Mouse (Mus musculus) heart, postnatal 36 days (tissue): ENCODE measurements around the gene Dtx1. TPM values are rescaled to one million over a fixed set of nuclear protein-coding genes. Genes with fewer than 3 reads are reported as not detected.

ENCODE experiments used
- DNase-seq, 2 experiments: peaks; one replicate each; pipeline ENCODE4 v3.0.0; 2021 to 2022
- intact Hi-C: fragments of 180-260 bp; cut with DNase I; formaldehyde crosslinking; loops from one replicate; pipeline ENCODE4 v1.15.1; 2025
- total RNA-seq, 2 experiments: library from RNA; stranded (reverse); gene quantifications; 2 replicates each; pipeline ENCODE4 v1.2.3; 2021

Gene Dtx1
- total RNA-seq, result 1 to 10 TPM; 1.8 to 1.9 TPM

DNA sequence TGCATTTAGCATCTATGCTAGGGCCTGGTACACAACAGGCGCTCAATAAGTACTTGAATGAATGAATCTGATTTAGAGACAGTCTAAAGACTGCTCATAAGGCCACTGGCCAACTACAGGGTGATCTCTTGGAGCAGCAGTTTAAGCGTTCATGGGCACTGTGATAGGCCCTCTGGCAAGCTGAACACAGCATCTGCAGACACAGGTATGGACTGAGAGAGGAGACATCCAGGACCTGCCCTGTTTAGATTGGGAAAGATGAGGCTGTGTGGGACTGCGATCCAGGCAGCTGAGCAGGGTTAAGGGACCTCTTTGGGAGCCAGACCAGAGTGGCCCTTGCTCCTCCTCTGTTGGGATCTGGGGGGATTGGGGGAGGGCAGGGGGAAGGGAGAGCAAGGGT, at the start of gene Dtx1:
Dtx1 (minus strand) TSS at position 101 of the 400 bp plus-strand sequence.
- intact Hi-C loops, result no loop called here
- no peak for DNase-seq

DNA sequence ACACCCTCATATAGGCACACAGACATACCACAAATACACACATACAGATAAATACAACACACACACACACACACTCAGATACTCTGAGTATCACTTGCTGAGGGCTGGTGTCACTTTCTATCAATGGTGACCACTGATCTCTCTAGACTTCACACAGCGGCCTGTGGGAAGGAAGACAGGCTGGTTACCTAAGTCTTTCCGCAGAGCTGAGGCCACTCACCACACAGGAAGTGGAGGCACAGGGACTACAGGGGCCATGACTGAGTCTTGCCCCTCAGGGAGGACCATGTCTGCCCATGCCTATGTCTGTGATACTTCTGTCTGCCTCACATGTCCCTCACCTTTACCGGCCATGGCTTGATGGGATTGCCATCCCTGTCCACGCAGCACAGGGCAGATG, 42.5 kb upstream of the Dtx1 start:
- no peak for DNase-seq

DNA sequence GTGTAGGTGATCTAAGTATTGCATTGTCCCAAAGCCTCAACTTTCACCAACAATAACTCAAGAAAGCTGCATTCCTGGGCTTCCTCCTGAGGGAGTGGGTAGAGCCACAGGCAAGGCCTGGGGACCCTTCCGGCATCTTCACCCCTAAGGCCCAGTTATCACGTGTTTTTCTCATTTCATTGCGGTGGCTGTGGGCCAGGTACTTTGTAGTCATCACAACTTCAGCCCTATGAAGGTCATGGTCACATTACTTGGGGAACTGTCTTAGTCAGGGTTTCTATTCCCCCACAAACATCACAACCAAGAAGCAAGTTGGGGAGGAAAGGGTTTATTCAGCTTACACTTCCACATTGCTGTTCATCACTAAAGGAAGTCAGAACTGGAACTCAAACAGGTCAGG, 41.1 kb upstream of the Dtx1 start:
- intact Hi-C loops, result no loop called here
- DNase-seq, result no peak

More for the DNA sequence above, 42.5 kb upstream of the Dtx1 start:
- intact Hi-C loops, result no loop called here

DNA sequence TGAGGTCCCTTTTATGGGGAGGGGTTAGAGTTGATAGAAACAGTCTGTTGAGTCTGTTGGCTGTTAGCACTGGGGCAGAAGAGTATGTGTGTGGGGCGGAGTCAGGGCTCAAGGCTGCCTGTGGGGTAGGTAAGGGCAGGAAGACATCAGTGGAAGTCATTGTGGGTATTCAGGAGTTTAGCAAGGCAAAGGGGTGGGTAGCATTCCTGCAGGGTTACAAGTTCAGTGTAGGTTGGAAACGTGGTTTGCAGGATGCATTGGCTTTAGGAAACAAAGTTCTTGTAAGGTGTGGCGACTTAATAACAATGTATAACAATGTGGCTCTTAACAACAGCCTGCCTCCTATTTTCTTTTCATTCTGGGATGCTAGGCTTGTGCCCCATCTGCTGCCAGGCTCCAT, 39.5 kb upstream of the Dtx1 start:
- DNase-seq, result no peak
- intact Hi-C loops, result no loop called here

DNA sequence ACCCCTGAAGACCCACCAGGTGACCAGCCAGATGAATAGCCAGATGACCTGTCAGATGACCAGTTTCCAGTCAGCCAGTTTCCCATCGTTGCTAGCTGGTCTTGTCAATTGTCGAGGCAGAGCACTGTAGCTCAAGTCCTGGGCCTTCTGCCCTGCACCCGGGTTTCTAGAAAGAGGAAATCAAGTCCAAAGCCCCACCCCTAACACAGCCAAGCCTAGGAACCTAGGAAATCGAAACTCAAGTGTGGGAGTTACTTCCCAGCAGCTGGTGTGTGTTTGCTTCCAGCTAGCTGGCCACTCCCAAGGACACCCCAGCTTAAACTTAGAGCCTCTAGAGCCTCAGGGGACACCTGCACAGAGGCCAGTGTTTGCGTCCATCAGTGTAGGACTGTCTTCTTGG, 38.0 kb upstream of the Dtx1 start, which contains the start of gene Oas2:
Oas2 (minus strand) TSS at position 166 of the 400 bp plus-strand sequence.
- peak; percentile 23 for DNase-seq
- intact Hi-C loops, result loop anchor here (10.0 kb wide), 1 partner anchor 245 kb away; the partner anchor contains the start of gene Plbd2

DNA sequence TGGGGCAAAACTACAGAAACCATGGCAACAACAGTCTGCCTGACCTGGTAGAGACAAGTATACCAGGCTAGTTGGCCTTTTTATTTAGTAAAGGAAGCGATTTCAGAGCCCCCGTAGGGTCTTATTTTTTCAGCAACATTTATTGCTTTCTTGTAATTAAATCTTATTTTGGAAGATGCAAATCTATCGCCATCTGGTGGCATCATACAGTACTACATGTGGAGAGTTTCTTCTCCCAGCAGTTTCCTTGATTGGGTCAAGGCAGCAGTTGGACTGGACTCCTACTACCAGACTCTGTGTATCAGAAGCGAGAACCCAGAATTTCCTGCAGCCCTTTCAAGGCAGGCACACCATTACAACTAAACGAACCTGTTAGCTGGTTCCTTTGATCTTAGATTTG, 34.7 kb upstream of the Dtx1 start:
- peak; percentile 44 to 49 for DNase-seq
- intact Hi-C loops, result loop anchor here (1.0 to 10.0 kb wide), 3 partner anchors 66 to 242 kb away; partner anchors contain the start of gene Plbd2

DNA sequence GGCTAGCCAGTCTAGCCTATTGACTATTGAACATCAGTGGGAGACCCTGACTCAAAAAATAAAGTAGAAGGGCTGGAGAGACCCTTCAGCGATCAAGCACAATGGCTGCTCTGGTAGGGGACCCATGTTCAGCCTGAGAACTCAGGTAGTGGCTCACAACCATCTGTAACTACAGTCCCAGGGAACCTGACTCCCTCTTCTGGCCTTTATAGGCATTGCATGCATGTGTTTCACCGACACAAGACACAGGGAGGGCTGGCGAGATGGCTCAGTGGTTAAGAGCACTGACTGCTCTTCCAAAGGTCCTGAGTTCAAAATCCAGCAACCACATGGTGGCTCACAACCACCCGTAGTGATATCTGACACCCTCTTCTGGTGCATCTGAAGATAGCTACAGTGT, 30.4 kb upstream of the Dtx1 start:
- intact Hi-C loops, result loop anchor here (10.0 kb wide), 1 partner anchor 237 kb away; the partner anchor contains the start of gene Plbd2
- peak in 1 of 2 experiments; percentile 26 for DNase-seq

DNA sequence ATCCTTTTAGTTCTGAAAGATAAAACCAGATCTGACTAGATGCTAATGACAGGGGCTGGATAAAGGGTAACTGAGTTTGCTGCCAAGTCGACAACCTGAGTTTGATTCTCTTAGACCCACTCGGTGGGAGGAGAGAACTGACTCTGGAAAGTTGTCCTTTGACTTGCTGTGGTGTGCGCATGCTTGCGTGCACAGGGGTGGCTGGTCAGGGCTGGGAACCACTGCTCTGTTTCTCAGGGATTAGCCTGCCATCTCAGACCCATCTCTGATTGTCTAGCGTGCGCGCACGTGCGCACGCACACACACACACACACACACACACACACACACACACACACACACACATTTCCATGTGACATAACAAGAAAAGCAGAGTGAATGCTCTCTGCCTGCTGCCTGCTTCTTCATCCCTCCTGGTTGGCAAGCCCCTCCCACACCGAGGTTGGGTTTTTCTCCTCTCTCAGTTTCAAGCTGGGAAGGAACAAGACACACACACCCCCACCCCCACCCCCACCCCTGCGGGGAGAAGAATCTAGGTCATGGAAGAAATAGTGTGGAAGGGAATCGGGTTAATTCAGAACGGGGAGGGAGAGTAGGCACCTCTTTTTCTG, 22.8 kb upstream of the Dtx1 start:
- intact Hi-C loops, result no loop called here

DNA sequence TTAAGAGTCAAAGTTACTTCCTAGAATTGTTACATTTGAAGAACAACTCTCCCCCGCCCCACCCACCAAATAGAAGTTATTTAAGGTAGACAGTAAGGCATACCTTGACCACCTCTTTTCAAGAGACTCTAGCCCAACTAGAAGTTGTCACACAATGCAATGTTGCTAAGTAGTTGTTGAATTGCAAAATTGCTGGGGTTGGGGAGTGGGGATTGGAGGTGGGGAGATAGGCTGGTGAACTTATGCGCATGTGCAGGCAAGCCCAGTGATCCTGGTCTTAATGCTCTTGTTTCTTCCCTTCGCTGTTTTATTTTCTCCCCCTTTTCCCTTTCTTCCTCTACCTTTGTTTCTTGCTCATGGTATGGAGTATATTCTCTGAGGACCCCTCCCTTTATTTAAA, 22.0 kb upstream of the Dtx1 start:
- DNase-seq, result no peak

More for the DNA sequence above, 22.8 kb upstream of the Dtx1 start:
- no peak for DNase-seq

DNA sequence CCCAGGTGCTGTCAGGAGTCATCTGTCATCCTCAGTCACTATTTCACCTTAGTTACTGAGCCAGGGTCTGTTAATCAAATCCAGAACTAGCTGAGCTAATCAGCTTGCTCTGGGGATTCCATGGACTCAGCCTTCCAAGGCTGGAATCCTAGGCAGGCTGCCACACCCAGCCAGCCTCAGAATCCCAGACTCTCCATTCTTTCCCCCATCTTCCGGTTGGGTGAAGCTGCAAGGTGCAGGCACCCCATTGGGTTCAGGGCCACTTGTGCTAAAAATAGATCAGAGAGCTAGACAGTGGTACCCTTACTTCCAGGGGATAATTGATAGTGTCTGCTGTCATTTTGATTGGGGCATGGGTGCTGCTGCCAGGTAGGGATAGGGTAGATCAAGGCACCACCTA, 21.0 kb upstream of the Dtx1 start:
- DNase-seq, result no peak
- intact Hi-C loops, result no loop called here

More for the DNA sequence above, 22.0 kb upstream of the Dtx1 start:
- intact Hi-C loops, result no loop called here

DNA sequence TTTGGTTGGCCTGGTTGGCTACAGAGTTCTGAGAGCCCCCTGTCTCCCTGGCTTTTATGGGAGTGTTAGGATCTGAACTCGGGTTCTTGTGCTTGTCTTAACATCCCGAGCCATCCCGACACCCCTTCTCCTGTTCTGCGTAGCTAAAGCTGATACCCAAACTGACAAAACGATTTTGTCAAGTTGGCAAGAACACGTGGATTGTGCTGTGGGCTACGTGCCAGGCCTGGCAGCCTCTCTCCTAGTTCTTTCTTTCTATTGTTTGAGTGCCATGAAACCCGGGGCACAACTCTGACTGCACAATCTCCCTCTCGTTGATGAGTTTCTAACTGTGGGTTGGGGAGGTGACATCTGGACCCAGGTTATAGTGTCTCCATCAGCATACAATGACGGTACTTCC, 17.6 kb upstream of the Dtx1 start:
- intact Hi-C loops, result no loop called here
- DNase-seq, result no peak

DNA sequence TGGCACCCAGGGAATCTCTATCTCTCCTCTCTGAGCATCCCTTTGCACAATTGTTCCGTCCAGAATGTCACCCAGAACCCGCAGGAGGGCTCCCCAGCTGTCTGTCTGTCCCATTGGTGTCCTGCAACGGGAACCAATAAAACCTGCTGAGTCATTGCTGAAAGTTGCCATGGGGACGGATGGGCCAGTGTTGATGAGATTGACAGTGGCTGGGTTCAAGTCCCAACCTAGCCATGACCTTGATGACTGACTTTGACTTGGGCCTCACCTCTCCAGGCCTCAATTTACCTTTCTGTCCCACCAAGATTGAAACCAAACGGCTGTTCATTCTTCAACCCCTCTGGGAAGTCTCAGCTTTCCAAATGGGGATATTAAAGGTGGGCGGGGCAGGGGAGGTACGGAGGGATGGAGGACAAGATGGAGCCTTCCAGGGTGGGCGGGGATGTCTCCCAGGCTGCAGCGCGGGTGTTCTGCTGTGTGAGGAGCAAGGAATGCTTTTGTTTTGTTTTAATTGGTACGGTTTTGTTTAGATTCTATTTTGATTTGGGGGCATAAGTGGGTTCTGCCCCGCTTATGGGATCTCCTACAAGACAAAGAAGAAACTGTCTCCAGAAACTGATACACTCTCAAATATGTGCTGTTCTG, 14.2 kb upstream of the Dtx1 start:
- DNase-seq, result no peak
- intact Hi-C loops, result no loop called here

DNA sequence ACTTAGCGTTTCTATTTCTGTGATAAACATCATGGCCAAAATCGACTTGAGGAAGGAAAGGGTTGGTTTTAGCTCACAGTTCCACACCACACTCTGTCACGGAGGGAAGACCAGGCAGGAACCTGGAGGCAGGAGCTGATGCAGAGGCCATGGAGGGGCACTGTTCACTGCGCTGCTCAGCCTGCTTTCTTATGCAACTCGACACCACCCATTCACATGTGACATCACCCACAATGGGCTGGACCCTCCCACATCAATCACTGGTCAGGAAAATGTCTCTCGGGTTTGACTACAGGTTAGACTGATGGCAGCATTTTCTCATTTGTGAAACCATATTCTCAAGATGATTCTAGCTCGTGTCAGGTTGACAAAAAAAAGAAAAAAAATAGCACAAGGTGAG, 9.3 kb upstream of the Dtx1 start:
- no peak for DNase-seq
- intact Hi-C loops, result no loop called here

DNA sequence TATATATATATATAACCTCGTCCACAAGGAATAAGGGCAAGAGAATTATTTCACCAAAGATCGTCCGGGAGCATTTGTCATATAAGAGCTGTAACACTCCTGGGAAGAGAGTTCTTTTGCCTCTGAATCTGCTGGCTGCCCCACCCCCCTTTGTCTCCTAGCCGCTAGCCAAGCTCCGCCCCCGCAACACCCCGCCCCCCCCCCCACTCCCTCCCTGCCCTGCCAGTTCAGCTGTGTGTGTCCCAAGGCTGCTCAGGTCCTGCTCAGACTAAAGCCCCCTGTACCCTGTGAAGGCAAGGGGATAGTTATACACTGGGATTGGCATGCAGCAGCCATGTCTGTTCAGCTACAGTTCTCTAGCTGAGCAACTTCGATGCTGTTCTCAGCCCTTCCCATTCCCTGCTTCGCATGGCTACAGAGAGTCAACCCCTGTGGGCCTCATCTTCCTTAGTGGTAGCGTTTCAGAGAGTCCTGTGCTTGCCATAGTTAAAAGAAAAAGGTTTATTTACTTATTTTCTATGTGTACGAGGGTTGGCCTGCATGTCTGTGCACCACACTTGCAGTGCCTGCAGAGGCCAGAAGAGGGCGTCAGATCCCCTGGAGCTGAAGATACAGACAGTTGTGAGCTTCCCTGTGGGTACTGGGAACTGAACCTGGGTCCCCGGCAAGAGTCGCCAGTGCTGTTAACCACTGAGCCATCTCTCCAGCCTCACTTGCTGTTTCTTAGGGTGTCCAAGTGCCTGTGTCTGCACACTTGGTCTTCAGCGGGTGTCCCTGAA, 7.1 kb upstream of the Dtx1 start:
- DNase-seq, result no peak
- intact Hi-C loops, result no loop called here

DNA sequence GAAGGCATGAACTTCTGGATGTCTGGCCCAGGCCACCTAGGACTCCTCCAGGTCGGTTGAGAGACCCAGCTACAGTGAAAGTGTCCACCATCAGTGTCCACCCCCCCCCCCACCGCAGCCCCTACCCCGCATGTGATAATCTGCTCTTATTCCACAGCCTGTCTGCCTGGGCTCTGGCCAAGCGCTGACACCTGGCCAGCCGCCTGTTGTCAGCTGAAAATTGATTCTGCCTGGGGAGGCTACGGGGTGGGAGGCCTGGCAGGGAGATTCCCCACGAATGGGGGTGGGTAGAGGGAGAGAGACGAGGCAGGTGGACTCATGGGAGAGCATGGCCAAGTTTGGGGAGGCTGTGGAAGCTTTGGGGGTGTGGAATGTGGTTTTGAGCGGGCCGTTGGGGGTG, 5.4 kb upstream of the Dtx1 start:
- intact Hi-C loops, result no loop called here
- DNase-seq, result no peak

DNA sequence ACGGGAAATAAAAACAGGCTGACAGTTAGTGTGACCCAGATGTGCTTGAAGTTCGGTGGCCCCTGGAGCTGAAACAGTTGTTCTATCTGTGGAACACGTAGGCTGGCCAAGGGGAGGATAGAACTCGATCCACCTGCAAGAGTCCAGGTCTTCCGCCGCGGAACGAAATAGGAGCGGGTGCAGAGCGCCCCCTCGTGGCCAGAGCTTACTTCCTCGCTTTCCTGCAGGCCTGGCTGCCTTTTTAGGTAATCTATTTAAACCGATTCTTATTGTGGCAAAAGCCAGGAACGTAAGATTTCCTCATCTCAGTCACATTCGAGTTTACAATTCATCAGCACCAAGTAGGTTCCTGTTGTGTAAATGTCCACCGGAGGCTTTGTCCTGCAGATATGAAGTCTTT, 2.6 kb upstream of the Dtx1 start:
- peak; percentile 49 to 72 for DNase-seq
- intact Hi-C loops, result loop anchor here (1.0 kb wide), 1 partner anchor 35 kb away; no protein-coding TSS in a partner anchor

DNA sequence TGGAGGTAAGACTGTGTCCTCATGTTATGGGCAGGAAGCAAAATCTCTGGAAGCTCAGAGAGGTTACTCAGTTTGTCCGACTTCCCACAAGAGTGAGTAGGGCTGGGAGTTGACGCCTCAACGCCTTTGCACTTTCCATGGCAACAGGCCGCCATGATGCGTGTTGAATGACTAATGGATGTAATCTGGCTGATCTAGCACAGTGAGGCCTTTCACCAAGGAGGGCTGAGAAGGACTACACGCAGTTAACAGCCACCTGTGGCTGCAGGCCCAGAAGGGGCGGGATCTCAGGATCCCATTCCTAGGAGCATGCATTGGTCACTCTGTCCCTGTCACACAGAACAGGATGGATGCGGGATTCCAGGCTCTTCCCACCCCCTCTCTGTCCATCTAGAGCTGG, 994 bp upstream of the Dtx1 start:
- intact Hi-C loops, result no loop called here
- DNase-seq, result no peak

DNA sequence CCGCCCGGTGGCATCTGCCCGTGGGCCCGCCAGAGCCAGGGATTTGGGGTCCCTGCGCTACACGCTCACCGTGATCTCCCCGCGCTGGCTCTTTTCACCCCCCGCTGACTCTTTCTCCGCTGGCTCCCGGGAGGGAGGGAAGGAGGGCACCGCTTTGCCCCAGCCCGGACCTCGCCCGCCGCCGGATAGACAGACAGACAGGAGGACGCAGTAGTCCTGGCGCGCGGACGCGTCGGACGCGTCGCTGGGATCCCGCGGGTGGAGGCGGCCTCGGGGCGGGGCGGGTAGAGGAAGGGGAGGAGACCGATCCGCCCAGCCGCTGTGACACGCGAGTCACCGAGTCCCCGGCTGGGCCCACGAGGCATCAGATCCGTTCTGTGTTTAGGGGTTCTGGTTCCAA, 311 bp downstream of the Dtx1 start:
- intact Hi-C loops, result no loop called here
- DNase-seq, result peak; percentile 23 to 32

DNA sequence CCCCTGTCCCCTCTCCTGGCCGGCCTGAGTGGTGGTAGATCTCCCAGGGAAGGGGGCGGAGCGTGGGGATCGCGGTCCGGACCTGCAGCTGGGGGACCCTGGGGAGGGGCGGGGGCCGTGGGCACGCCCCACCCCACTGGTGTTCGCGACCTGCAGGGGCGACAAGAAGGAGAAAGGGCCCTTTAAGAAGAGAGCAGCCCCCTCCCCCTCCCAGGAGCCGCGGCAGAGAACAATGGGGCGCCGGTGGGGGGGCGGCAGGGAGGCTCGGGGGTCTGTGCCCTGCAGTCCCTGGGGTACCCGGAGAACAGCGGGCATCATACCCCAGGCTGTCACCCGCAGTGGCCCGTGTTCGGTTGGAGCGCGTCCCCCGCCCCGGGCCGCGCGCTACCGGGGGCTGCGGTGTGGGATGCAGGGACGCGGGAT, 890 bp downstream of the Dtx1 start:
- no peak for DNase-seq
- intact Hi-C loops, result no loop called here

DNA sequence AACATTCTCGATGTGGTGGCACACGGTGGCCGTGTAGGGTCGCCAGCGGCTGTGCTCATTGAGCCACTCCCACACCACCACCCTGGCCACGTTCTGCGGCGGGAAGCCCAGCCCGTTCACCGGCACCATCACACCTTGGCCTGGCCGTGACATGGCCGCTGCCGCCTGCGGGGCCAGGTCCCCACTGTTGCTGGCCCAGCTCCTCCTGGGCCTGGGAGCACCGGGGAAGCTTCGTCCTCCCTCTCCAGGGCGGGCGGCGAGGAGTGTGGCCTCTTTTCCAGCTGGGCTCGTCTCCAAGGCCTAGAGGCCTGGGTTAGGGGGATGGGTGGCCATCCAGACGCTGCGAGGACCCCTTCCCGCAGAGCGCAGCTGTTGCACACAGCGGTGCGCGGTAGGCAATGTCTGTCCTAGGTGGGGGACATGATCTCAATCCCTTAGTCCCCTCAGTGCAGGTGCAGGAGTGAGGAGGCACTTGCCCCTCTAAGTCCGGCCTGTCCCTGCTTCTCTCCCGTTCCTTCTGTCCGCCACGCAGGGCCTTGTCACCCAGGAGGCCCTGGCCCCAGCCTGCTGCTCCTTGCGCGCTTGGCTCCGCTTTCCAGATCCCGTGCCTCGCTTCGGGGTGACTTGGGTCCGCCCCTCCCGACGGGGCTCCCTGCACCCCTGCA, 1.4 kb downstream of the Dtx1 start:
- intact Hi-C loops, result no loop called here
- no peak for DNase-seq

DNA sequence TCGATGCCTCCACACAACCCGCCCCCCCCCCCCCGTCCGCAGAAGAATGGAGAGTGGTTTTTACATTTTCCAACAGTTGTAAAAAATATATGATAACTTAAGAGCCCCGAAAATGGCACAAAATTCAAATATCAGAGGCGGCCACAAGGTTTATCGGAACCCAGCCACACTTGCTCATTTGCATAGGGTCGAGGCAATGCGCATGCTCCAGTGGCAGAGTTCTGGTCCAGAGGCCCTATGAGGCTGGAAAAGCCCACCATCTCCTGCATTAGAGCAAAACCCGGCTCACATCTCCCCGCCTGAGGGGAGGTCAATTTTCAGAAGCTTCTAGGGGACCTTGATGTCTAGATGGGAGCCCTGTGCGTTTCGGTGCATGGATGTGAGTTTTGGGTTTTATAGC, 4.8 kb downstream of the Dtx1 start:
- intact Hi-C loops, result no loop called here
- no peak for DNase-seq
